Mouse (Mus musculus) heart, postnatal 0 days (tissue): Measurements from ENCODE around the gene Ugt1a6b.

Experiments
- CTCF ChIP-seq: IDR thresholded peaks from 2 replicates; pipeline ENCODE4 v1.5.1; 2016; ENCODE audit warnings: antibody characterized with exemption, control low read depth, low read depth
- EP300 ChIP-seq: IDR thresholded peaks from 2 replicates; pipeline ENCODE4 v1.6.1; 2016; ENCODE audit warnings: antibody characterized with exemption, low read depth

DNA sequence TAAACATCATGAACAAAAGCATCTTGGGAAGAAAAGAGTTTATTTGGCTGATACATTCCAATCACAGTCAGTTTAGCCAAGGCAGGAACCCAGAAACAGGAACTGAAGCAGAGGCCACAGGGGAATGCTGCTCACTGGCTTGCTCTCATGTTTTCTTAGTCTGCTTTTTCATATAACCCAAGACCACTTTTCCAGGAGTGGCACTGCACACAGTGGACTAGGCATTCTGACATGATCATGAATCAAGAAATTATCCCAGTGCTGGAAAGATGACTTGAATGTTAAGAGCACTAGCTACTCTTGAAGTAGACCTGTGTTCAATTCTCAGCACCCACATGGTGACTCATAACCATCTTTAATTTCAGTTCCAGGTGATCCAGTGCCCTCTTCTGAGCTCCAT is 122.7 kb downstream of the Ugt1a6b start:
- TF ChIP-seq CTCF (no peak), EP300 (no peak)
